Mouse (Mus musculus): Measurements from ENCODE around the gene Isoc2a.
"Not testable (repeated sequence)": the region's sequence is repeated elsewhere in the genome, so short reads cannot be mapped to it uniquely, and the experiment has no call there.

Isoc2a gene

DNA sequence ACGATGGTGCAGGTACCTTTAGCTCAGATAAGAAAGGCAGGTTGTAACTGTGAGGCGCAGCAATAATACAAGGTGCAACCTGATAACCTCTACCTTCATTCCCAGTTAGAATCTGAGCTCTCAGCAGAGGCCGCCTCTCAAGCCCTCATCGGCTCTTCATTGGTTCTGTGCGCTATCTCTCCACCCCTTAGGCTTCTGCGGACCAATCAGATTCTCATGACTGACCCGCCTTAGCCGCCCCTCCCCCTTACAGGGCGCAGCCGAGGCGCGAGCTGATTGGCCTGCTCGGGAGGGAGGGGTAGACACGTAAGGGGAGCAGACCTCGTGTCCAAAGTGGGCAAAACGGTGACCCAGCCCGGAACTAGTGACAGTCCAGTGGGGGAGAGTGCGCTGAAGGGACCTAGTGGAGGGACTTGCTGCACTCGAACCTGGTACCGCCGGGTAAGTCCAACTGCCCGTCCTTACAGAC, at the start of gene Isoc2a:
Gene Isoc2a (plus strand): TSS at position 401 of the 469 bp plus-strand sequence.
- DNase-seq, result peak; percentile 88

DNA sequence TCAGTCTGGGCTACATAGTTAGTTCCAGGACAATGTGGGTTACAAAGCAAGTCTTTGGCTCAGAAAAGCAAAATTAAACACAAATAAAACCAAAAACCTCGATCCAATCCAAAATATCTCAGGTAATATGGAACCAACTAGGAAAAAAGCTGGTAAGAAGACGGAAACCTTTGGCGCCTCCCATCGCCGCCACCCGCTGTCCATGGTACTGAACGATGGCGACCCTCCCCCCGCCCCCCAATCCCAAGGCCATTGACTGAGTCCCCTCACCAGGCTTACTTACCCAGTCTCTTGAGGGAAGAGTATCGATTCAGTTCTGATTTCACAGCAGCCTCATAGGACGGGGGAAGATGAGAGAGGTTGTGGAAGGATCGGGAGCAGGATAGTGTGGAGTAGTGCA, 46.5 kb upstream of the Isoc2a start:
- no peak for DNase-seq

DNA sequence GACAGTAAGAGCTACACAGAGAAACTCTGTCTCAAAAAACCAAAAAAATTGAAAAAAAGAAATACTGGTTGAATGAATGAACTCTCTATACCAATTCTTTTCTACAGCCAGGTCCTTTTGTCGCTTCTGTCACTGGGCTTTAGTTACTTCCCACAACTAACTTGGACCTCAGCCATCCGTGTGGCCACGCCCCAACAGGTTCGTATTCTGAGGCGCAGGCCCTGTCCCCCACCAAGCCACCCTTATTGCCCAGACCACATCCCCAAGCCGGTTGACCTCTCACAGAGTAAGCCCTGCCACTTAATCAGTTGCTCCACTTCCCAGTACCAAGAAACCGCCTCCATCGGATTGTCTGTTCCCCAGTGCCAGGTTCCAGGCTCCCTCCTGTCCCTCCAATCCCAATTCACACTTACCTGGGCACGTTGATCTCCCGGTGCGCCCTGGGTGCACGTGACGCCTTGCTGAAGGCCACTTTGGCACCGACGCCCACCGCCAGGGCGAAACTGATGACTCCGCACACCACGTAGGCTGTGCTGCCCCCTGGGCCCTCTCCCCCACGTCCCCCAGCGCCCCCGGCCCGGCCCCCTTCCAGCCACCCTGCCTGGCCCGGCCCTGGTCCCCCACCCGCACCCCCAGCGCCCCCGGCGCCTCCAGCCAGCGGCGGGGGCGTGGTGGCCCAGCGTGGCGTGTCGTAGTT, 41.2 kb upstream of the Isoc2a start:
- DNase-seq, result no peak

DNA sequence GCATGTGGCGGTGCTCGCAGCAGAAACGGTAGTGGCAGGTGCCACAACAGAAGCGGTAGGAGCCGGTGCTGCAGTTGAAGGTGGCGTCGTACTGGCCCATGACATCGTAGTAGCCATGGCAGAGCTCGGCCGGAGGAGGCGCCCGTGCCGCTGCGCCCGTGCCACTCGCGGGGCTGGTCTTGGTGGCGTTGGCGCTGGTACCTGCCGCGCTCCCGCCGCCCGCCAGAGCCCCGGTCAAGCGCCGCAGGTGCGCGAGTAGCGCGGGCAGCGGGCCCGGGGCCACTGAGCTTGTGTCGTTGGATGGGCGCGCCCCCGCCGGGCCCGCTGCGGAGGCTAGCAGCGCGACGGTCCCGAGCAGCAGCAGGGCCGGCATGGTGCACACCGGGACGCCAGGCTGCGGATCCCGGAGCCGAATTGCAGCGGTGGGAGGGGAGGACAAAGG, 40.6 kb upstream of the Isoc2a start:
- peak; percentile 57 for DNase-seq

DNA sequence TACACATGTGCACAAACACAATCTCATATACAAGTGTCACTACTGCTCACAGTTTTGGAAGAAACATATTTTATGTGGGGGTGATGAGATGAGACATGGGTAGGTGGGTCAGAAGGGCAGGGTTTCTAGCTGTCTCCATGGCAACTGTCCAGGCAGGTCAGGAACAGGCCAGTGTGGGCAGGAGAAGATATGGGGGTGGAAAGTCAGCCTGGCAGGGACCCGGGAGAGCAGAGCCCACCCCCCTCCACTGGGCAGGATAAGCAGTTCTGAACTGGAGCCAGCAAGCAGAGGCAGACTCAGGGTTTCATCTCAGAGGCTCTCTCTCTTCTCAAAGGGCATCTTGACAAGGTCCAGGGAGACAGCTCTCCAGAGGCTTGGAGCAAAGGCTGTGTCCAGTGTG, 39.3 kb upstream of the Isoc2a start:
- DNase-seq, result no peak

DNA sequence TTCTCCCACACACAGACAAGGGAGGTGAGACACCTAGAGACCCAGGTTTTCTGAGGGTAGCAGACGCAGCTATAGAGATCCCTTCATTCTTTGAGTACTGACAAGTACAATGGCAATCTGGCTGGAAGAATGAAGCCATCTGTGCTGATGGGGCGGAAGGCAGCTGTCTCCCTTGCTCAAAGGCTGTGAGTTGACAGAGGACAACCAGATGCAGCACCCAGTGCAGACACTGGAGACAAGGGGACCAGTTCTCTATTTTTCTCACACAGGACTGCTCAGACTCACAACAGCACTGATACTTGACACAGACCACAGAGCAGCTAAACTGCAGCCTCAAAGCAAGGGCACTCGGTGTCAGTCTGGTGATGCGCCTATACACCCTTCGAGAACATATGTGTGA, 34.9 kb upstream of the Isoc2a start:
- no peak for DNase-seq

DNA sequence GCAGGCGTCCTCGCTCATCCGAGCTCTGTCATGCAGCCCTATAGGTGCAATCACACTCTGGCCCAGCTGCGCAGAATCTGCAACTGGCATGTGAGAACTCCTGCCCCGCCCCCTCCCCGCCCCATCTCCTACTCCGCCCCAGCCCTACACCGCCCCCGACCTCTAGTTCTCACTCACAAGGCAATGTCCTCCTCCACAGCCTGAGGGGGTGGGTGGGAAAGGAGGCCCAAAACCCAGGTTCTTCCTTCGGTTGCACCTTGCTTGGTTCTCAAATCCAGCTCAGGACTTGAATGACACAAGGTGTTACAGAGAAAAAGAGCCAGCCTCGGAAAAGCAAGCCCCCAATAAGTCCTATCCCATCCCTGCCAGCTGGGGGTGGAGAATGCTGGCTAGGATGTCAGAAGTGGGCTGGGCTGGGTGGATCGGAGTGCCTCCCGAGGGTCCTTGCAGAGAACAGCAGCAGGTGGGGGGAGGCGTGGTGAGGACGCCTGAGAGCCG, 34.3 kb upstream of the Isoc2a start:
- peak; percentile 22 for DNase-seq

DNA sequence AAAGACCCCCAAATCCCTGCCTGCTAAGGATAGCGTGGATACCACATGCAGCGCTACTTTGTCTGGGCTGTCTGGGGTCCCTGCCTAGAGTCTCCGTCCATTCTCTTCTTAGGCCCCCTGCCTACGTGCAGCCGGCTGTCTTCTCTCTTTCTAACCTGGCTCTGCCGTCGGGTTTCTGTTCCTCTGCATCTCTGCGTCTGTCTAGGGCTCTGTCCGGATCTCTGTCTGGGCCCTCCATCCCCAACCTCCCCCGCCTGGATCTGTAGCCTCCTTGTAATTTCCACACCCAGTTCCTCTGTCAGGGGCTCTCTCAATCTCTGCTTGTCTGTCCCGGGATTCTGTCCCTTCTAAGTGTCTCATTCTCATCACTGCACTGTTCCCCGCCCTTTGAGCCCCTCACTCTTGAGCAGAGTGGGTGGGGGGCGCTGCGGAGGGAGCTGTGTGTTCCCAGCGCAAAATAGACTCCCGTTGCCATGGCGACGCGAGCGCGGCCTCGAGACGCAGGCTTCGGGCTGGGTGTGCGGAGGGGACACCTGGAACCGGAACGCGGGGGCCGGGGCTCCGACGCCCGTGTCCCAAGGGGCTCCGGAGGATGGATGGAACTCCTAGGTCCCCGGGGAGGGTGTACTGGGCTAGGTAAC, 33.2 kb upstream of the Isoc2a start:
- no peak for DNase-seq

DNA sequence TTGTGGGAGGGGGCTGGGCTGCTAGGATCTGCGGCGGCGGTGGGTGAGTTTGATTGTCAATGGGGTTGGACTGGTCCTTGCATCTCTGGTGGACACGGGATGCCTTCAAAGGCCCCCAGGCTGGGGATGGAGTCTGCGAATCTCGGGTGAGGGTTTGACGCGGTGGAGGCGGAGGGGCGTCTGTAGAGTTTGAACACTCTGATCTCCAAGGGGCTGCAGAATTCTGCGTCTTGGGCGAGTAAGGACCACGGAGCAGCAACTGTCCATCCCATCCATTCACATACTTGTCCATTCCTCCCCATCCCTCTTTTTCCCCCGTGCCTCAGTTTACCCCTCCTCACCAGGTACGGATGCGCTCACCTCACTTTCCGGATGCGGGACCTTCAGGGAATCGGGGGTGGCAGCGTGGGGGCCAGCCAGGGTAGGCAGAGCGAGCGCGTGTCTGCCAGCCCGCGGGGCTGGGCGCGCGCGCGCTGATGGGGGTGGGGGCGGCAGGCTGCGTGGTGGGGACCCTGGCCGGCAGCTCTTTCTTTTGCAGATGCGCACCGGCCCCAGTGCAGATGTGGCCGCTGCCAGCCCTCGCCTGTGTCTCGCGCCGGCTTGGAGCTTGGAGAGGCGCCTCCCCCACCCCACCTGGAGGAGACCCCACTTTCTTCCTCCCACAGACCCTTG, 32.6 kb upstream of the Isoc2a start, which contains the start of gene Shisa7:
Gene Shisa7 (minus strand): TSS at position 452 of the 672 bp plus-strand sequence.
- DNase-seq, result no peak

DNA sequence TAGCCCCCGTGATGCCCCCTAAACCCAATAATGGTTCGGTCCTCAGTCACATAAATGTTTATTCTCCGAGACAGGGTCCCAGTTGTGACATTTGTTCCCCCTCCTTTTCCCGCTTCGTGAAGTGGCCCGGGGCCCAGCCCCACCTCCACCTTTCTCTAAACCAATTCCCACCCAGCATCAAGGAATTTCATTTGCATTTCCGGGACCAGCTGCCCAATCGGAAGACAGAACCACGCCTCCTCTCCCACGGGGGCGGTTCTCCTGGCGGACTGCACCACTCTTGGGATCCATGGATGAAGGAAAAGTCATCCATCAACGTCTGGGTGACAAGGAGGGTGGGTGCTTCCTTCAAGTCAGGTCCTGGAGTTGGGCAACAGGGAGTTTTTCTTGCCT, 32.0 kb upstream of the Isoc2a start:
- DNase-seq, result no peak

DNA sequence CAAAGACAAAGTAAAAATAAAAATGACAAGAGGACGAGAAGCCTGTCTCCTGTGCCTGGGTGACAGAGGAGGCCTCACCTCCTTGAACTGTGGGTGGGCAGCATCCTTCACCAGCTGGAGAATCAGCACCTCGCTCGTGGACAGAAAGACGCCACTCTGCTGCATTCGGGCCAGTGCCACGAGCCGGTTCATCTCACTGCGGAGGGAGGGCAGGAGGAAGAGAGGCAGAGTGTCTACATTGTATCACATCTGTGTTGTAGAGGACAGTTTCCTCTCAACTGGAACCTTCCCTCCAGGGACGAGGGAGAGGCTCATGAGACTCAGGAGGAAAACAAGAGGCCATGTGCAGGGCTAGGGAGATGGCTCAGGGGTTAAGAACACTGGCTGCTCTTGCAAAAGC, 27.6 kb upstream of the Isoc2a start:
- DNase-seq, result no peak

DNA sequence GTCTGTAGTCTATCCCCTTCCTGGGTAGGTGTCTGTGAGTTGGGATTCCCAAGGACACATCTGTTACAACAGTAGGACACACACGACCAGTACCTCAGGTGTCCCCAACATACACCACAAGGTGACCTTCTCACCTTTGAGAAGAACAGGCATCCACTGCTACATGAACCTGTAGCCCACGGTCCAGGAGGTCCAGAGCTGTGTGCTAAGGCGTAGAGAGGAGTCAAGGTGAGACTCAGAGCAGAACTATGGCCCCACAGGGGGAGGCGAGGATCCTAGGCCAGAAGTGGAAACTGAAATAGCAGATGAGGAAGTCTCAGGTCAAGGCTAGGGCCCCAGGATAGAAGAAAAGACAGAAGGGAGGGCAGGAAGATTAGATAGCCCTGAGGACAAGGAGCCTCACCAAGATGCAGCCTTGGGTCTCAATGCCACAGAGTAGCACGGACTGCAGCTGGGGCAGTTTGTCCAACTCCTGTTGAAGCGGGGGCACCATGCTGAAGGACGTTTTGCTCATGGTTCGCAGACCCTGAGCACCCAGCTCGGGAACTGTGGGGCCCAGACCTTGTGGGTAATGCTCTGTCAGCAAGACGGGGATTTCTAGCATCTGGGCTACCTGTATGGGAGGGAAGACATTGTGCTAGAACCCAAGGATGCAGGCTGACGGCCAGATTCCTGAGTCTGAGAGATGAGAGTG, 26.2 kb upstream of the Isoc2a start:
- DNase-seq, result no peak

DNA sequence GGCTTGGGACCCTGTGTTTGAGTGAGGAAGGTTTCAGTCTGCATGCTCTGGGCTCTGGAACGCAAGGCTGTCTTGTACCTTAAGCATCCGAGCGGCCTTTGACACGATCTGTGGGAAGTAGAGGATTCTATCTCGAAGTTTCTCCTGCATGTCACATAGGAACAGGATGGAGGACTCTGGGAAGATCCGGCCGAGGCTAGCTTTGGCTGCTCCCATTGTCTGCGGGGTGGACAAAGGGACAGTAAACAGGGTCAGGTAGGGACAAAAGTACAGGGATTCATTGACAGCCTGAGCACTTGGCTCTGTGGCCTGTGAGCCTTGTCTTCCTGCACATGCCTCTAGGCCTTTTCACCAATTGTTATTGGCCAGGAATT, 25.7 kb upstream of the Isoc2a start:
- no peak for DNase-seq

DNA sequence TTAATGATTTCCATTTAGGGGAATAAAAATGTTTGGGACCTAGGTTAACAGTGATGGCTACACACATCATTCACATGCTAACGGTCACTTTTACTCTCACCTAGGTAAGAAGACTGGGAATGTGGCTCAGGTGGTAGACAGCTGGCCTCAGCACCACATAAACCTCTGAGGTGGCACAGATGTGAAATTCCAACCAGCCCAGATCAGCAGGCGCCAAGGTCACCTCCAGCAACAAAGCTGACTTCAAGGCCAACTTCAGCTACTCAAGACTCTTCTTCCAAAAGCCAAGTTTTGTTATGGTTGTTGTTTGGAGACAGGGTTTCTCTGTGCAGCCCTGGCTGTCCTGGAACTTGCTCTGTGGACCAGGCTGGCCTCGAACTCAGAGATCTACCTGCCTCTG, 23.3 kb upstream of the Isoc2a start:
- no peak for DNase-seq

DNA sequence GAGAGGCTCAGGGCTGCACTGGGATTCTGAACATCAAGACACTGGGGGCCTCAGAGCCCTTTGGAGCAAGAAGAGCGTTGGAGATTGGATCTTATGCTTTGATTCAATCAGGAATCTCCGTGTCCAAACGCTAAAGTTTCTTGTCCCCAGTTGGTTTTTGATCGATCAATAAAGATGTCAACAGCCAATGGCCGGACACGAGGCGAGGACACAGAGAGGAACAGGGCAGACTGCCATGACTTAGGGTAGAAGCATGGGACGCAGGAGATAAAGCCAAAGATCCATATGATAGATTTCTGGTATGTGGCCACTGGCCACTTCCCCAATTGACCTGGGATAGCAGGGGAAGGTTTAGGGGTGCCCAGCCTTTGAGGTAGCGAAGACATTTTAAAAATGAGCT, 20.4 kb upstream of the Isoc2a start:
- no peak for DNase-seq

DNA sequence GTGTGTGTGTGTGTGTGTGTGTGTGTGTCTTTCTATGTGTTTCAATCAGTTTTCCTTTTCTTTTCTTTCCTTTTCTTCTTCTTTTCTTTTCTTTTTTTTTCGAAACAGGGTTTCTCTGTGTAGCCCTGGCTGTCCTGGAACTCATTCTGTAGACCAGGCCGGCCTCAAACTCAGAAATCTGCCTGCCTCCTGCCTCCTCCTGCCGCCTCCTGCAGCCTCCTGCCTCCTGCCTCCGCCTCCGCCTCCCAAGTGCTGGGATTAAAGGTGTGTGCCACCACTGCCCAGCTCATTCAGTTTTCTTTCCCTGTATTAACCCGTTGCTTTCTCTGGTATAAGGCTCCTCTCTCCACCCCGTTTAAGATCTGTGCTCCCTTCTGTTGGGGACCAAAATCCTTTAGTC, 19.6 kb upstream of the Isoc2a start:
- no peak for DNase-seq

DNA sequence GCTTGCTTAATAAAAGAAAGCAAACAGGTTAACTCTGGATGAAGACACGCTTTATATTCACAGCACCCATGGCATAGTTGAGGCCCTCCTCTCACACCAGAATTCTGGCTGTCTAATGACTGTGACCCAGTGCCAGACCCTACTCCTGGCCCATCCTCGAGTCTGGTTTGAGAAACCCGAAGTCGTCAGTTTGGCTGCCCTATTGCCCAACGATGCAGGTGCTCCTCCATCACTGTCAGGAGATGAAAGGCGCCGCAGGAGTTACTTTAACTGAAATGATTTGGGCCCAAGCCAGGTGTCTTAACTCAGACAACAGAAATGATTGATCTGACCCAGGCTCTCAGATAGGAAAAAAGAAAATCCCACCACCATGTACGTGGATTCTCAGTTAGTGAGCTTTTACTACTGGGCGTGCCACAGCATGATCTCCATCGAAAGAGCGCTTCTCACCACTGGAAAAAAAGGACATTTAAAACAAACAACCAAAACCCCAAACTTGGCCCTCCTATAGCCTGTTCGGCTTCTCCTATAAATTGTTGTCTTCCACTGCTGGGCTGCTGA, 17.5 kb upstream of the Isoc2a start:
- DNase-seq, result no peak

DNA sequence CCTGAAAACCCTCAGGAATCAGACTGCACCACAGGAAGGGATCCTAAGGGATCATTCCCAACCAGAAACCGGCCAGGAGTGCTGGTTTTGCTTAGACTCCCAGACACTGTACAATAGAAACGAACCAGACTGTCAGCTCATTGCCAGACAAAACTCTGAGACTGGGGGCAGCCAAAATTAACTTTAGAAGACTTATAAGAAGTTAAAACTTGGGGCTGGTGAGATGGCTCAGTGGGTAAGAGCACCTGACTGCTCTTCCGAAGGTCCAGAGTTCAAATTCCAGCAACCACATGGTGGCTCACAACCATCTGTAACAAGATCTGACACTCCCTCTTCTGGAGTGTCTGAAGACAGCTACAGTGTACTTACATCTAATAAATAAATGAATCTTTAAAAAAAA, 16.0 kb upstream of the Isoc2a start:
- not testable (repeated sequence) for DNase-seq

DNA sequence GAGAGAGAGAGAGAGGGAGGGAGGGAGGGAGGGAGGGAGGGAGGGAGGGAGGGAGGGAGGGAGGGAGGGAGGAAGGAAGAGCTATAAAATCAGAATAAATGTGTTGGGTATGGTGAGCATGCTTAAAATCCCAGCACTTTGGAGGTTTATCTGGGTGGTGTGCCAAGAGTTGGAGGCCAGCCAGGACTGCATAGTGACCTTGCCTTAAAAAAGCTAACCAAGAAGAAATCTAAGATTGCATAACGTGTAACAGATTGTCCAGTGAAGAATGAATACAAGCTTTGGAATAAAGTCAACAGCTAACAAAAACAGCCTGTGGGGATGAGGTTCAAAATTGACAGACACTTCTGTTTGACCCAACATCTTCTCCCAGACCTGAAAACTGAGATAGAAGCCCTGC, 13.9 kb upstream of the Isoc2a start:
- no peak for DNase-seq

DNA sequence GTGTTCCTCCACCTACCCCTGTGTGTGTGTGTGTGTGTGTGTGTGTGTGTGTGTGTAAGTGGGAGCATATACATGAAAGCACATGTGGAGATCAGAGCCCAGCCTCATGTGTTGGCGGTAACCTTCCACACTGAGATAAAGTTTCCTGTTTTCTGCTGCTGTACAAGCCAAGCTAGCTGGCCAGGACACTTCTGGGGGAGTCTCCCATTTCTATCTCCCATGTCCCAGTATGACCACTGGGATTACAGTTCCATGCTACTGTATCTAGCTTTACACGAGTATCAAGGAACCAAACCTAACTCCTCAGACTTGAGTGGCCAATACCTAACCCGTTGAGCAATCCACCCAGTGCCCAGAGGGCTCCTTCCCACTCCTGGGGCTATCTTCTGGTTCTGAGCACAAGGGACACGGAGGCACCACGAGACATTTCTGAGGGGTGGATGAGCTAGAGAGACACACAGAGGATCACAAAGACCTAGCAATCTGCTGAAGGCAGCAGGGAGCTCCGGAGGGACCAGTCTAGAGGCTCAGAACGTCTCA, 13.3 kb upstream of the Isoc2a start:
- no peak for DNase-seq

DNA sequence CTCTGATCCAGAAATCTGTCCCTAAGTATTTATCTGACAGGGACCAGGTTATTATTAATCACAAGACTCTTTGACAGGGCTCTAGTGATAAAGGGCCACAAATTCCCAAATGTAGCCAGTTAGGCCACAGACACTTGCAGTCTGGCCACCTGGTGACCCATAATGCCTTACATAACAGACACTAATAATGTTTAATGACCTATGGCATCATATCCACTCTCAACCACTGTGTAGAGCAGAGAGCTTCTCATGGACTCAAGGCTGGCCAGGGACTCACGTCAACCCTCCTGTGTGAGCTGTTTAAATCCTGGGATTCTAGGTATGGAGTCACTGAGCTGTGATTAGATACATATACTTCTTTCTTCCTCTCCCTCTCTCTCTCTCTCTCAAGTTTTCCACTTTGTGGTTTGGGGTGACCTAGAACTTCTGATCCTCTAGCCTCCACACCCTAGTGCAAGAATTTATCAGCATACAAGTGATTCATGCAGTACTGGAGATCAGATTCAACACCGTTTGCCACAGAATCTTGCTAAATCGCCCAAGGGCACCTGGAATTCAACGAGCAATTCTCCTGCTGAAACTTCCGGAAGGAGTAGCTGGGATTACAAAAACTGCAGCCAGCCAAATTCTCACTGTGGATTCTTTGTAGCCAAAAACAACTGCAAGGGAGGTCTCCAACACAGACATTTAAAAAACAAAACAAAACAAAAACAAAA, 12.7 kb upstream of the Isoc2a start:
- no peak for DNase-seq

DNA sequence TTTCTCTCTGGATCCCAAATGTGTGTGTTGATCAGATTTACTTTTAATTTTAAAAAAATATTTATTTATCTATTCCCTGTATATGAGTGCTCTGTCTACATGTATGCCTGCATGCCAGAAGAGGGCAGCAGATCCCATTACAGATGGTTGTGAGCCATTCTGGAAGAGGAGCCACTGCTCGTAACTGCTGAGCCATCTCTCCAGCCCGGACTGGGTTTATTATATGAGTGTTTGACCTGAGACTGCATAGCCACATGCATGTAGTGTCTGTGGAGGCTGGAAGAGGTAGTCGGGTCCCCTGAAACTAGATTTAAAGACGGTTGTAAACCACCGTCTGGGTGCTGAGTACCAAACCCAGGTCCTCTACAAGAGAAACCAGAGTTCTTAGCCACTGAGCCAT, 11.9 kb upstream of the Isoc2a start:
- DNase-seq, result peak; percentile 55
